ENCODE assay signal across 39 mouse cellular contexts in the genomic region with DNA sequence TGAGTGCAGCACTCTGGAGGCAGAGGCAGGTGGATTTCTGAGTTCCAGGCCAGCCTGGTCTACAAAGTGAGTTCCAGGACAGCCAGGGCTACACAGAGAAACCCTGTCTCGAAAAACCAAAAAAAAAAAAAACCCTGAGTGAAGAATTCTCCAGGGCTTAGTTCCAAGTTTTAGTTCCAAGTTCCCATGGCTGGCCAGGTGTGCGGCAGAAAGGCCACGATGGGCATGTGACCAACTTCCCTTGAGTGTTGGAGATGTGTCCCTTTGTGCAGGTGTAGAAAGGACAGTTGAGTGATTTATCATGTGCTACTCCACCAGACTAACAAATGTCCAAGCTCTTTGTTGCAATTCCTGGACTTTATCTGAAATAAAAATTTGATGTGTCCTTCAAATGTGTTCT. TPM values are rescaled to one million over a fixed set of nuclear protein-coding genes. Genes with fewer than 3 reads are reported as not detected.
"Had no signal": no experiment of that assay in that cellular context is flagged by ENCODE, and none has a peak within 500 bp of the region (broad histone marks: within the 10 kb centered on the region; RNA-seq: fewer than 3 reads in every experiment).

No protein-coding gene starts in this region.

RNA-seq across cellular contexts. Expression of a gene that starts 6.4 kb away (rescaled TPM):
- total RNA-seq: forebrain, postnatal 0 days; gastrocnemius, adult 8-10 months; gastrocnemius, postnatal 14 days; gastrocnemius, postnatal 36 days; heart, postnatal 10 days; heart, postnatal 4 days; layer of hippocampus, adult 18-20 months; layer of hippocampus, postnatal 14 days; layer of hippocampus, postnatal 36 days; left cerebral cortex, adult 8-10 months; left cerebral cortex, postnatal 10 days; left cerebral cortex, postnatal 4 days had no signal
- polyA plus RNA-seq: forebrain, postnatal 0 days; heart, embryonic 10.5 days; heart, embryonic 12.5 days; heart, embryonic 14.5 days; hindbrain, embryonic 10.5 days; hindbrain, embryonic 12.5 days; hindbrain, embryonic 14.5 days; hindbrain, embryonic 16.5 days; inflammation-experienced regulatory T-cells, adult 6 months; large intestine, adult 2 months; limb, embryonic 11.5 days; liver, embryonic 11.5 days; liver, embryonic 13.5 days had no signal

RNA-seq across cellular contexts. Expression of a gene that starts 18.8 kb away (rescaled TPM):
- total RNA-seq: gastrocnemius, adult 18-20 months; gastrocnemius, adult 8-10 months; gastrocnemius, postnatal 14 days; gastrocnemius, postnatal 36 days; heart, adult 18-20 months; heart, adult 8-10 months; heart, postnatal 10 days; heart, postnatal 25 days; heart, postnatal 4 days; layer of hippocampus, adult 18-20 months; layer of hippocampus, postnatal 14 days; layer of hippocampus, postnatal 36 days; left cerebral cortex, adult 18-20 months; left cerebral cortex, postnatal 25 days had no signal
- polyA plus RNA-seq: gonadal fat pad, adult 2 months; heart, embryonic 10.5 days; heart, embryonic 12.5 days; heart, embryonic 14.5 days; heart, embryonic 16.5 days; inflammation-experienced regulatory T-cells, adult 6 months; intestine, embryonic 15.5 days; kidney, embryonic 15.5 days; large intestine, adult 2 months; limb, embryonic 11.5 days; liver, embryonic 11.5 days; liver, embryonic 13.5 days; liver, embryonic 15.5 days; liver, postnatal 0 days had no signal

RNA-seq across cellular contexts. Expression of a gene that starts 21.8 kb away (rescaled TPM):
- total RNA-seq: forebrain, postnatal 0 days; gastrocnemius, adult 18-20 months; gastrocnemius, adult 8-10 months; gastrocnemius, postnatal 14 days; gastrocnemius, postnatal 36 days; heart, adult 18-20 months; heart, adult 8-10 months; heart, postnatal 10 days; heart, postnatal 25 days; heart, postnatal 4 days; layer of hippocampus, adult 18-20 months; layer of hippocampus, adult 8-10 months; layer of hippocampus, postnatal 14 days; layer of hippocampus, postnatal 36 days; left cerebral cortex, adult 18-20 months; left cerebral cortex, adult 8-10 months; left cerebral cortex, postnatal 10 days; left cerebral cortex, postnatal 25 days; left cerebral cortex, postnatal 4 days had no signal
- polyA plus RNA-seq: forebrain, postnatal 0 days; gonadal fat pad, adult 2 months; heart, embryonic 10.5 days; heart, embryonic 12.5 days; heart, embryonic 14.5 days; heart, embryonic 16.5 days; hindbrain, embryonic 10.5 days; hindbrain, embryonic 12.5 days; hindbrain, embryonic 14.5 days; hindbrain, embryonic 16.5 days; inflammation-experienced regulatory T-cells, adult 6 months; intestine, embryonic 15.5 days; kidney, embryonic 15.5 days; large intestine, adult 2 months; limb, embryonic 11.5 days; limb, embryonic 13.5 days; limb, embryonic 15.5 days; liver, embryonic 11.5 days; liver, embryonic 13.5 days; liver, embryonic 15.5 days; liver, postnatal 0 days had no signal

RNA-seq across cellular contexts. Expression of a gene that starts 29.4 kb away (rescaled TPM):
- total RNA-seq: gastrocnemius, adult 18-20 months; gastrocnemius, adult 8-10 months; gastrocnemius, postnatal 36 days; heart, adult 18-20 months; heart, adult 8-10 months; heart, postnatal 10 days; heart, postnatal 25 days; heart, postnatal 4 days; layer of hippocampus, adult 18-20 months; layer of hippocampus, postnatal 36 days; left cerebral cortex, adult 18-20 months; left cerebral cortex, adult 8-10 months had no signal
- polyA plus RNA-seq: gonadal fat pad, adult 2 months; inflammation-experienced regulatory T-cells, adult 6 months; liver, postnatal 0 days had no signal

RNA-seq across cellular contexts. Expression of a gene that starts 34.5 kb away (rescaled TPM):
- total RNA-seq: forebrain, postnatal 0 days; gastrocnemius, adult 18-20 months; gastrocnemius, adult 8-10 months; gastrocnemius, postnatal 14 days; gastrocnemius, postnatal 36 days; heart, adult 18-20 months; heart, adult 8-10 months; heart, postnatal 10 days; heart, postnatal 25 days; heart, postnatal 4 days; layer of hippocampus, adult 18-20 months; layer of hippocampus, adult 8-10 months; layer of hippocampus, postnatal 14 days; layer of hippocampus, postnatal 36 days; left cerebral cortex, adult 18-20 months; left cerebral cortex, adult 8-10 months; left cerebral cortex, postnatal 10 days; left cerebral cortex, postnatal 25 days; left cerebral cortex, postnatal 4 days had no signal
- polyA plus RNA-seq: forebrain, postnatal 0 days; gonadal fat pad, adult 2 months; heart, embryonic 10.5 days; heart, embryonic 12.5 days; heart, embryonic 14.5 days; heart, embryonic 16.5 days; hindbrain, embryonic 10.5 days; hindbrain, embryonic 12.5 days; hindbrain, embryonic 14.5 days; hindbrain, embryonic 16.5 days; inflammation-experienced regulatory T-cells, adult 6 months; intestine, embryonic 15.5 days; kidney, embryonic 15.5 days; large intestine, adult 2 months; limb, embryonic 11.5 days; limb, embryonic 13.5 days; limb, embryonic 15.5 days; liver, embryonic 11.5 days; liver, embryonic 13.5 days; liver, embryonic 15.5 days; liver, postnatal 0 days had no signal
